Mouse (Mus musculus): ENCODE data around the gene Dgat2. TPM values are rescaled to one million over a fixed set of nuclear protein-coding genes. Genes with fewer than 3 reads are reported as not detected.

Dgat2 gene
- polyA plus RNA-seq, 1 experiment from 2014 or later, result 44.2 TPM

DNA sequence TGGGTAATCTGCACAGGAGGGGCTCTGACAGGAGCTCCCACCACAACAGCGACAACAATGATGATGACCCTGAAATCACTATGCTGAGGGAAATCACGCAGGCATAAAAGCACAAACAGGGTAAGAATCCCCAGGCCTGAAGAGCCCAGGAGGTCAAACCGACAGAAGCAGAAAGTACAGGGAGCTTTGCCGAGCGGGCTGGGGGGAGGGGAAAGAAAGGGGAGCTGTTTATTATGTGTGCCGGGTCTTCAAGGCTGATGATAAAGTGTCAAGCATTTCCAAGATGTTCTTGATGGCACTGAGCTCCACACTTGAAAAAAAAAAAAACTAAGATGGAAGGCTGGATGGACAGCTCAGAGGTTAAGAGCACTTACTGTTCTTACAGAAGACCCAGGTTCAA lies 45.7 kb downstream of the Dgat2 start:
- DNase-seq (ENCODE audit: low spot score) (no peak), ATAC-seq (replicated peaks; ENCODE audit: low FRiP score, low TSS enrichment, low read depth) (no peak)
- Histone ChIP-seq H3K4me3 (ENCODE audit: low read depth, low read length) (no peak overlapping the region), H3K4me1 (replicated peaks; ENCODE audit: control insufficient read depth, insufficient read depth, low read length) (peaks cover 23% of the 10 kb centered on the region), H3K4me2 (ENCODE audit: low read length) (no peak overlapping the region), H3K27me3 (replicated peaks; ENCODE audit: control insufficient read depth, insufficient read depth, low read length) (no peaks in the 10 kb centered on the region), H3K27ac (ENCODE audit: low read depth) (no peak overlapping the region), H3K36me3 (ENCODE audit: control insufficient read depth, insufficient read depth, low read length) (no peaks in the 10 kb centered on the region), H3K9me3 (ENCODE audit: control insufficient read depth, low read length) (no peaks in the 10 kb centered on the region), H3K9ac (ENCODE audit: low read length) (no peak overlapping the region)
- 50% methylated on average over 6 of the region's 6 CpGs for WGBS

DNA sequence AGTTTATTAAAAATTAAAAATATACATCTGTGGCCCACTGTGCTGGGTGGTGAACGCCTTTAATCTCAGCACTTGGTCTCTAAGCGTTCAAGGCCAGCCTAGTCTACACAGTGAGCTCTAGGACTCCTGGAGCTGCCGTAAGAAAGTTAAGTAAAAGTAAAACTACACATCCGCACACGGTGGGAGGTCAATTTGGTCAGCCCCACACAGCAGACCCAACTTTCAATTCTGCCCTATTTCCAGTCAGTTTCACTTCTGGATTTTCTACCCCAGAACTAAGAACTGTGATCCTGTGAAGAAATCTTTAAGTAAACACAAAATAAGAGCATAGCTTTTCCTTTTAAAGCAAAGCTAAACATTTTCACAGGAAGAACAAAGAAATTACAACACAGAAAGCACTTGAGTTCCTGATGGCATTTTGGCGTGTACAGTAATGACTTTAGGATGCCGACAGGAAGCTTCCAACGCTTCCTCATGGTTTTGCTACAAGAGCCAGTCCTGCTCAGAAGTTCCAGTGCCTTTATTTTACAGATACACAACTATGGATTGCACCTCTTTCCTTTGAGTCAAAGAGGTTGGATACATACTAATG lies 48.6 kb downstream of the Dgat2 start:
- no peak for ATAC-seq (replicated peaks; ENCODE audit: low FRiP score, low TSS enrichment, low read depth)
- H3K27ac ChIP-seq (ENCODE audit: low read depth), result 0 out of 2 replicates have a peak overlapping the region, but pooled peaks have one; percentile 25
- no peak overlapping the region for H3K9ac ChIP-seq (ENCODE audit: low read length)
- H3K9me3 ChIP-seq (ENCODE audit: control insufficient read depth, low read length), result no peaks in the 10 kb centered on the region
- no peak overlapping the region for H3K4me3 ChIP-seq (ENCODE audit: low read depth, low read length)
- H3K4me1 ChIP-seq (replicated peaks; ENCODE audit: control insufficient read depth, insufficient read depth, low read length), result peaks cover 40% of the 10 kb centered on the region
- no peaks in the 10 kb centered on the region for H3K27me3 ChIP-seq (replicated peaks; ENCODE audit: control insufficient read depth, insufficient read depth, low read length)
- no peak for DNase-seq (ENCODE audit: low spot score)
- H3K36me3 ChIP-seq (ENCODE audit: control insufficient read depth, insufficient read depth, low read length), result no peaks in the 10 kb centered on the region
- WGBS, result 74% methylated on average over 8 of the region's 8 CpGs
- no peak overlapping the region for H3K4me2 ChIP-seq (ENCODE audit: low read length)

DNA sequence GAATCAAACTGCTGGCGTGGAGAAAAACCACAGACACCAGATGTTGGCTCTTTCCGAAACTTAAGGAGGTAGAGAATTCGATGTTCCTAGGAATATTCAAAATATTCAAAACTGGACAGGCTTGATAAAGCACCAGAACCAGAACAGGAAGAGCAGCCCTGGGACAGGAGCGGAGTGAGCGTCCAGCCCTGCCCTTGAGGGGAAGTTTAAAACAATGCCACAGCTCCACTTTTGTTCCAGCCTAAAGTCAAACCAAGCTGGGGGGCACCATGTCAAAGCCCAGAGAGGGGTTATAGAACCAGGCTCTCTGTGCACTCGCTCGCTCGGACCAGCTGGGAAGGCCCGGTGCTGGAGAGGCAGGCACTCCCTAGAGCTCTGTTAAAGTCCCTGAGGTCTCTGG lies 49.9 kb downstream of the Dgat2 start:
- Histone ChIP-seq H3K36me3 (ENCODE audit: control insufficient read depth, insufficient read depth, low read length) (no peaks in the 10 kb centered on the region), H3K4me1 (replicated peaks; ENCODE audit: control insufficient read depth, insufficient read depth, low read length) (peaks cover 53% of the 10 kb centered on the region), H3K4me2 (ENCODE audit: low read length) (peak overlapping the region; percentile 28), H3K27me3 (replicated peaks; ENCODE audit: control insufficient read depth, insufficient read depth, low read length) (no peaks in the 10 kb centered on the region), H3K4me3 (ENCODE audit: low read depth, low read length) (no peak overlapping the region), H3K27ac (ENCODE audit: low read depth) (peak overlapping the region; percentile 66), H3K9ac (ENCODE audit: low read length) (no peak overlapping the region), H3K9me3 (ENCODE audit: control insufficient read depth, low read length) (no peaks in the 10 kb centered on the region)
- WGBS, result 57% methylated on average over 9 of the region's 9 CpGs
- no peak for DNase-seq (ENCODE audit: low spot score)
- no peak for ATAC-seq (replicated peaks; ENCODE audit: low FRiP score, low TSS enrichment, low read depth)

DNA sequence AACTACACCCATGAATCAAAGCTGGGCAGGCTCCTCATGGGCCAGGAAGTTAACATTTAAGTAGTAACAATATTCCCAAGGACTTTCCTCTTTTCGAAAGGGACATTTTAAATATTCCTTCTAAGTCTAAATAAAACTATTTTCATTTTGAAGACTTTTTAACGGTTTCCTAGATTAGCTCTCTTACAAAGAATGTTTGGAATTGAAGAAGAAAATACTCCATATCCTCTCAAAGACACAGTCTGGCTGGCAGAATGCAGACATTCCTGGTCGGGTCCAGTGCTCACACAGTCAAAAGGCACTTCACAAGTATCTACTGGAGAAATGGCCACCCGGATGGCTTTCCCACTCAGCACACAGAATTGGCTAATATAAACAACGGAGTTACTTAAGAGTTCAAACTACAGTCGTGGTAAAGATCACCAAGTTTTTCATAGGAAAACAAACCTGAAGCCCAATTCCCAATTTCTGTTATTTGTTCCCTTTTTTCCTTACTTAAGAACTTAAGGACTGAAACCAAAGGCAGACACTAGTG lies 50.6 kb downstream of the Dgat2 start:
- H3K9me3 ChIP-seq (ENCODE audit: control insufficient read depth, low read length), result no peaks in the 10 kb centered on the region
- H3K4me3 ChIP-seq (ENCODE audit: low read depth, low read length), result no peak overlapping the region
- H3K4me1 ChIP-seq (replicated peaks; ENCODE audit: control insufficient read depth, insufficient read depth, low read length), result peaks cover 60% of the 10 kb centered on the region
- H3K4me2 ChIP-seq (ENCODE audit: low read length), result peak overlapping the region; percentile 28
- WGBS, result 29% methylated on average over 6 of the region's 6 CpGs
- H3K27ac ChIP-seq (ENCODE audit: low read depth), result peak overlapping the region; percentile 66
- DNase-seq (ENCODE audit: low spot score) (no peak), ATAC-seq (replicated peaks; ENCODE audit: low FRiP score, low TSS enrichment, low read depth) (no peak)
- no peaks in the 10 kb centered on the region for H3K36me3 ChIP-seq (ENCODE audit: control insufficient read depth, insufficient read depth, low read length)
- H3K27me3 ChIP-seq (replicated peaks; ENCODE audit: control insufficient read depth, insufficient read depth, low read length), result no peaks in the 10 kb centered on the region
- H3K9ac ChIP-seq (ENCODE audit: low read length), result no peak overlapping the region

DNA sequence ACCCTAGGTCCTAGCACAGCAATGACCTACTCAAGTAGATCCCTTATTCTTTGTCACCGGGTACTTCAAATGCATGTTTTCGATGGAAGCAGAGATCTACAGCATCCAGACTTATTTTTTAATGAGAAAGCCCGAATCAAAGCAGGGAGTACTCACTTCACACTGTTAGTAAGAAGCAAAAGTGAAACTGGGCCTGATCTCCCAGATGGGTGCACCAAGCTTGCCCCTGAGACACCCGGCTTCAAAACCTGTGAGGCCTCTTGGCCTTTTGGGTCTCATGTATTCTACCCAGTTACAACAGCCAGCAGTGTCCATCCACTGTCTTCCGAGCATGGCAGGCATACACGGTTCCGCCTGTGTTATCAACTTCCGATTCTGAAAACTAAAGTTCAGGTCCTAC lies 53.6 kb downstream of the Dgat2 start:
- H3K36me3 ChIP-seq (ENCODE audit: control insufficient read depth, insufficient read depth, low read length), result no peaks in the 10 kb centered on the region
- H3K4me3 ChIP-seq (ENCODE audit: low read depth, low read length), result no peak overlapping the region
- no peak overlapping the region for H3K27ac ChIP-seq (ENCODE audit: low read depth)
- H3K27me3 ChIP-seq (replicated peaks; ENCODE audit: control insufficient read depth, insufficient read depth, low read length), result no peaks in the 10 kb centered on the region
- H3K4me1 ChIP-seq (replicated peaks; ENCODE audit: control insufficient read depth, insufficient read depth, low read length), result peaks cover 70% of the 10 kb centered on the region
- DNase-seq (ENCODE audit: low spot score) (no peak), ATAC-seq (replicated peaks; ENCODE audit: low FRiP score, low TSS enrichment, low read depth) (no peak)
- no peaks in the 10 kb centered on the region for H3K9me3 ChIP-seq (ENCODE audit: control insufficient read depth, low read length)
- H3K9ac ChIP-seq (ENCODE audit: low read length), result no peak overlapping the region
- WGBS, result 92% methylated on average over 8 of the region's 8 CpGs
- H3K4me2 ChIP-seq (ENCODE audit: low read length), result no peak overlapping the region

DNA sequence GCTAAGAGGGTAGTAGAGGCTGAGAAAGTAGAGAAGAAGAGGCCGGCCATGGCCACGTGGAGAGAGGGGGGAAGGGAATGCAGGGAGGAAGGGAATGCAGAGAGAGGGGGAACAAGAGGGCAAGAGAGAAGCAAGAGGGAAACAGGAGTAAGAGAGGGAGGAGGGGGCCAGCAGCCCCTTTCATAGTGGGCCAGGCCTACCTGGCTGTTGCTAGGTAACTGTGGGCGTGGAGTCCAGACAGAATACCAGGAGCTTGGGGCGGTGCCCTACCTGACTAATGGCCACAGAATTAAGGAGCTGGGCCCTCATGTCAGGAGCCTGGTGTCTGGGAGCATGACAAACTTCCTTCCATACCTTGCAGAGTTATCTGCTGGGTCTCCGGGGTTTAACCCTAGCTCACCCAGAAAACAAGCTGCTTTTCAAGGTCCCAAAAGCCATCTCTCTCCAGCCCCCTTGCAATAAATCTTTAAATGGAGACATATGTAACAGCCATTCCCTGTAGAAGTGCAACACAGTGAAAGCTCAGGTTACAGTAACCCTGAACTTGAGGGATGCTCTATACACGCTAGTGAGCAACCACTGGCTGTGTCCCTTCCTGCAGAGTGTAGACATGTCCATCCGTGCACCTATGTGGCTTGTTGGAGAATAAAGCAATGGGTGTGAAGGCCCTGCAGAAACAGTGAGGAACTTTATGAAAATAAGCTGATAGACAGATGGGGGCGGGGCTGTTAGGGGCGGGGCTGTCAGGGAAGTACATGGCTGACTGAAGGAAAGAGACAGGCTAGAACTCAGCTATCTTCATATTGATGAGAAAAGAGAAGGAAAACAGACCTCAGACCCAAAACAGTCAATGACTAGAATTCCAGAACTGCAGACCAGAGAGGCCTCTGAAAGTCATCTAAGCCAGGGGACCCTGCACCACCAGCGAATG lies 54.2 kb downstream of the Dgat2 start:
- ATAC-seq (replicated peaks; ENCODE audit: low FRiP score, low TSS enrichment, low read depth) (peak; percentile 47), DNase-seq (ENCODE audit: low spot score) (no peak)
- Histone ChIP-seq H3K27ac (ENCODE audit: low read depth) (no peak overlapping the region), H3K4me2 (ENCODE audit: low read length) (no peak overlapping the region), H3K9me3 (ENCODE audit: control insufficient read depth, low read length) (no peaks in the 10 kb centered on the region), H3K4me3 (ENCODE audit: low read depth, low read length) (no peak overlapping the region), H3K27me3 (replicated peaks; ENCODE audit: control insufficient read depth, insufficient read depth, low read length) (no peaks in the 10 kb centered on the region), H3K36me3 (ENCODE audit: control insufficient read depth, insufficient read depth, low read length) (no peaks in the 10 kb centered on the region), H3K9ac (ENCODE audit: low read length) (no peak overlapping the region), H3K4me1 (replicated peaks; ENCODE audit: control insufficient read depth, insufficient read depth, low read length) (peaks cover 67% of the 10 kb centered on the region)
- 32% methylated on average over 10 of the region's 10 CpGs for WGBS

DNA sequence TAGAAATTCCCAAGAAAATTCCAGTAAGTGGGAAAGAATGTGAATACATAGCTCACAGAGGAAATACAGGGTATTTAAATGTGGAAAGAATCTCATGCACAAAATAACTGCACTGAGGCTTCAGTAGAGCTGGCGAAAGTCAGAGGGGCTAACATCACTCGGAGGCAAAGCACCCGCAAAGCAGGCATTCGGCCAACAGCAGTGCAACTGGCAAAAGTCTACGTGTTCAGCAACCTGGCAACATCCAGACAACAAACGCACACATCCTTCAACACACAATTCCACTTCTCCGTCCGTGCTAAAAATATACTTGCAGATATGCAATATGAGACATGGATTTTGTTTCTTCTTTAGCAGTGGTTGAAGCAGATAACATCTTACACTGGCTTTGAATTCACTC lies 56.5 kb downstream of the Dgat2 start:
- no peaks in the 10 kb centered on the region for H3K9me3 ChIP-seq (ENCODE audit: control insufficient read depth, low read length)
- no peak for DNase-seq (ENCODE audit: low spot score)

DNA sequence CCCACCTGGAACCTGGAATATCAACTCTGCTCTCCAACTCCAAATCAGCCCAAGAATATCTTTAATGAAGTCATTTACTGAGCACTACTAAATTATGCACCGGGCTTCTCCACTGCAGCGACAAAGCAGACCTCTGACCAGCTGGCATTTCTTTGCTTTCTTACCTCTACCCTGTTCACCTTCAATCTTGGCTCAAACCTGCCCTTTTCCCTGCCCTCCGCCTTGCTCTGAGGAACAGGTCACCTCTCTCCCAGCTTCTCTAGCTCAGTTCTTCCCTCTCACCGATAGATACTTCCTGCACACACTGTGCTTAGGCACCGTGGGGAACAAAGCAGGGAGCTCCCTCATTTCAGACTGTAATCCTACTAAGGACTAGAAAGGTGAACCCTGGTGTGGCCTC lies 59.9 kb downstream of the Dgat2 start:
- Histone ChIP-seq H3K36me3 (ENCODE audit: control insufficient read depth, insufficient read depth, low read length) (no peaks in the 10 kb centered on the region), H3K4me1 (replicated peaks; ENCODE audit: control insufficient read depth, insufficient read depth, low read length) (peaks cover 18% of the 10 kb centered on the region), H3K4me2 (ENCODE audit: low read length) (no peak overlapping the region), H3K9ac (ENCODE audit: low read length) (no peak overlapping the region), H3K27ac (ENCODE audit: low read depth) (no peak overlapping the region), H3K4me3 (ENCODE audit: low read depth, low read length) (no peak overlapping the region), H3K27me3 (replicated peaks; ENCODE audit: control insufficient read depth, insufficient read depth, low read length) (no peaks in the 10 kb centered on the region), H3K9me3 (ENCODE audit: control insufficient read depth, low read length) (no peaks in the 10 kb centered on the region)
- DNase-seq (ENCODE audit: low spot score) (no peak), ATAC-seq (replicated peaks; ENCODE audit: low FRiP score, low TSS enrichment, low read depth) (no peak)
- WGBS, result 69% methylated on average over 5 of the region's 5 CpGs

More for the DNA sequence above, 56.5 kb downstream of the Dgat2 start:
- no peak for ATAC-seq (replicated peaks; ENCODE audit: low FRiP score, low TSS enrichment, low read depth)
- no peak overlapping the region for H3K4me3 ChIP-seq (ENCODE audit: low read depth, low read length)
- 60% methylated on average over 8 of the region's 8 CpGs for WGBS
- no peak overlapping the region for H3K27ac ChIP-seq (ENCODE audit: low read depth)
- no peak overlapping the region for H3K9ac ChIP-seq (ENCODE audit: low read length)
- H3K4me2 ChIP-seq (ENCODE audit: low read length), result no peak overlapping the region
- H3K27me3 ChIP-seq (replicated peaks; ENCODE audit: control insufficient read depth, insufficient read depth, low read length), result no peaks in the 10 kb centered on the region
- peaks cover 52% of the 10 kb centered on the region for H3K4me1 ChIP-seq (replicated peaks; ENCODE audit: control insufficient read depth, insufficient read depth, low read length)
- no peaks in the 10 kb centered on the region for H3K36me3 ChIP-seq (ENCODE audit: control insufficient read depth, insufficient read depth, low read length)
